Mouse (Mus musculus): ENCODE results near the gene Fignl2.

DNA sequence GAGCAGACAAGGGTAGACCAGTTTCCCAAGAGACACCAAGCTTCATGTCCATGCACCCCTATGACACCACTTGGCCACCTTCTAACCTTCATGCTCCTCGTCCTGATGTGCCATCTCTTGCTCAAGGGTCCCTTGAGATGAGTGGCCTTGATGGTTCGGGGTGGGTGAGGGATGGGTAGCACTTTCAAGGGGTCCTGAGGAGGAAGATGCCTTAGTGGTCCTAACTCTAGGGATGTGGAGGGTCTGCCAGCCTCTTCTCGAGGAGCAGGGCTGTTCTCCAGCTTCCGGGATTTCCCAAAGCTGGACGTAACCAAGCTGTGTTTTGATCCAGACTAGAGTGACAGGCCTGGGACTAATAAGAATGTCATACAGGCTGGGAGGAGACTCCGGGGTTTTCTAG lies 47.2 kb upstream of the Fignl2 start:
- no peak for TF ChIP-seq ZNF384 (IDR thresholded peaks at IDR 0.05; ENCODE audit: low read depth, low read length)
- TF ChIP-seq HCFC1 (IDR thresholded peaks at IDR 0.05; ENCODE audit: borderline replicate concordance, insufficient read depth, low read length) = no peak
- no peak for TF ChIP-seq CHD2 (IDR thresholded peaks at IDR 0.05; ENCODE audit: low read depth, low read length)

All from ES-E14 (cell line).